Mouse (Mus musculus) retina, postnatal 7 days (tissue): Measurements from ENCODE around the gene Cdk5.
A peak's percentile ranks its signal among the peaks of the same experiment; 100 is the strongest.

Experiments
- DNase-seq: peaks from one replicate; pipeline ENCODE4 v3.0.0-alpha.2; 2012; ENCODE audit warnings: low read depth, low spot score

Cdk5 gene

GRCm38 (mm10) chr5:24423129-24424003 lies at the start of gene Cdk5, which contains the start of gene Slc4a2:
TSS of gene Cdk5 (minus strand) at chr5:24423530.
TSS of gene Slc4a2 (plus strand) at chr5:24423837.
- peak; percentile 96 for DNase-seq

- DNase-seq, result peak; percentile 85
These were observed 47.3 kb upstream of the Cdk5 start for GRCm38 (mm10) chr5:24470600-24470999.

GRCm38 (mm10) chr5:24466762-24467161 lies 43.4 kb upstream of the Cdk5 start:
- DNase-seq, result no peak

GRCm38 (mm10) chr5:24455613-24456012 lies 32.3 kb upstream of the Cdk5 start:
- no peak for DNase-seq

- no peak for DNase-seq
These were observed 31.7 kb upstream of the Cdk5 start for GRCm38 (mm10) chr5:24455076-24455475.

- no peak for DNase-seq
These were observed 30.6 kb upstream of the Cdk5 start for GRCm38 (mm10) chr5:24453985-24454303.

GRCm38 (mm10) chr5:24453283-24453984 lies 30.1 kb upstream of the Cdk5 start:
- DNase-seq, result no peak

- no peak for DNase-seq
These were observed 29.4 kb upstream of the Cdk5 start for GRCm38 (mm10) chr5:24452691-24453233.

GRCm38 (mm10) chr5:24452030-24452690 lies 28.8 kb upstream of the Cdk5 start, which contains the start of gene Agap3:
TSS of gene Agap3 (plus strand) at chr5:24452177.
- DNase-seq, result no peak

GRCm38 (mm10) chr5:24451264-24452029 lies 28.1 kb upstream of the Cdk5 start:
- DNase-seq, result peak; percentile 69

- DNase-seq, result no peak
These were observed 24.4 kb upstream of the Cdk5 start, which contains the start of gene Tmub1 for GRCm38 (mm10) chr5:24447624-24448298. TSS of gene Tmub1 (minus strand) at chr5:24447854.

- DNase-seq, result no peak
These were observed 23.3 kb upstream of the Cdk5 start for GRCm38 (mm10) chr5:24446630-24447029.

- no peak for DNase-seq
These were observed 22.2 kb upstream of the Cdk5 start for GRCm38 (mm10) chr5:24445428-24446080.

- DNase-seq, result peak; percentile 87
These were observed 21.6 kb upstream of the Cdk5 start, which contains the start of gene Fastk for GRCm38 (mm10) chr5:24444746-24445427. TSS of gene Fastk (minus strand) at chr5:24445287.

GRCm38 (mm10) chr5:24443927-24444326 lies 20.6 kb upstream of the Cdk5 start:
- no peak for DNase-seq

GRCm38 (mm10) chr5:24443204-24443603 lies 19.9 kb upstream of the Cdk5 start:
- DNase-seq, result no peak

- no peak for DNase-seq
These were observed 18.7 kb upstream of the Cdk5 start for GRCm38 (mm10) chr5:24442029-24442428.

- DNase-seq, result no peak
These were observed 17.9 kb upstream of the Cdk5 start for GRCm38 (mm10) chr5:24441187-24441586.

- DNase-seq, result no peak
These were observed 10.7 kb upstream of the Cdk5 start for GRCm38 (mm10) chr5:24433993-24434392.
